8 mouse cellular contexts compared by ENCODE assay signal in the genomic region with DNA sequence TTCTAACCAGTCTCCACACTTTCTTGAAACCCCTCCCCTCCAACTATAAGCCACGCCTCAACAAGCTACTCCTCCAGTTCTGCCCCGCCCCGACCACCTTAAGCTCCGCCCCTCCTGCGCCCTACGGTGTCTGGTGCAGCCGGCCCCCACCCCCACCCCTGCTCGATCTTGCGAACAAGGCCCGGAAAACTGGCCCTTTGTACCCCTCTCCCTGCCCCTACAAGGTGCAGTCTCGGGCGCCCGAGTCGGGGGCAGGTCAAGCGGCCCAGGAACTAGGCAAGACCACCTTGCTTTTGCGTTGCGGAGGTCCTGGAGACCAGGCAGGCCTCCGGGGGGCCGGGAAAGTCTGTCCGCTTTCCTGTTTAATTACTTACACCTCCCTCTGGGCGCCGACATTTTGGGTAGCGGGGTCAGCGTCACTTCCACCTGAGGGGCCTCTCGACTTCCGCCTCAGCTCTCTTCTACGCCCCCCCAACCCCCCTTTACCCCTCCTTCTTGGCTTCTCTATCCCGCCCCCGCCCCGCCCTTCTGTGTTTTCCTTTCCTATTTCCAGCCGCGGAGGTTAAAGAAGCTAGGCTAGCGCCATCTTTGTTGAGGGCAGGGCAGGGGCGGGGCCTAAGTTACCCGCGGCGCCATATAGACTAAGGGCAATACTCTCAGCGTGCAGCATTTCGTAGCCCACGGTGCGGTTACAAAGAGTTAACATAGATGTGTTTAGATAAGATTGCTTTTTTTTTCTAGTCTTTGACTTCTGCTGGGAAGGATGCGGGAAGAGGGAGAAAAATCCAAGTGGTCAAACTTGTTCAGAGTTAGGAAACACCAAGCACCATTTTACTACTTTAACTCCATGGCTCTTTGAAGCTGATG. TPM values are rescaled to one million over a fixed set of nuclear protein-coding genes. Genes with fewer than 3 reads are reported as not detected.
DNase-seq lines count a peak whose midpoint lies in the region; ATAC-seq and TF ChIP-seq lines count a peak whose summit lies in the region.

A gene (plus strand): TSS at position 165 of the 867 bp plus-strand sequence.
A gene (minus strand): TSS at position 447 of the 867 bp plus-strand sequence.

- peaks cover 22% of the 10 kb centered on the region for H3K4me1 ChIP-seq in forebrain, embryonic 10.5 days
- peaks cover 7% of the 10 kb centered on the region for H3K4me1 ChIP-seq in heart, embryonic 15.5 days (replicated peaks)
- peaks cover 11 to 12% of the 10 kb centered on the region in 2 experiments for H3K4me1 ChIP-seq in liver, embryonic 14.5 days (replicated peaks; ENCODE audit: control insufficient read depth in 2 of 2, insufficient read depth in 2 of 2, low read length in 1 of 2)
- peaks cover 7% of the 10 kb centered on the region; the same call in 1 of the 2 replicates for H3K4me1 ChIP-seq in neural tube, embryonic 11.5 days (ENCODE audit: control insufficient read depth, insufficient read depth, low read length)
- H3K4me1 ChIP-seq in stomach, postnatal 0 days (replicated peaks; ENCODE audit: control insufficient read depth, insufficient read depth): peaks cover 3% of the 10 kb centered on the region; the same call in 1 of the 2 replicates

- H3K36me3 ChIP-seq in forebrain, embryonic 10.5 days (replicated peaks): peaks cover 53% of the 10 kb centered on the region
- peaks cover 43% of the 10 kb centered on the region for H3K36me3 ChIP-seq in heart, embryonic 15.5 days
- peaks cover 37% of the 10 kb centered on the region for H3K36me3 ChIP-seq in liver, embryonic 14.5 days (replicated peaks; ENCODE audit: control insufficient read depth, insufficient read depth, low read depth)
- H3K36me3 ChIP-seq in neural tube, embryonic 11.5 days (ENCODE audit: control insufficient read depth, insufficient read depth, low read length): peaks cover 21% of the 10 kb centered on the region
- peaks cover 29% of the 10 kb centered on the region for H3K36me3 ChIP-seq in stomach, postnatal 0 days (ENCODE audit: control insufficient read depth, insufficient read depth, low read length)

- ATAC-seq in CD4-positive, CD25-positive, alpha-beta regulatory T cell, adult 4 months: peak; percentile 74
- peak; percentile 79 for ATAC-seq in heart, embryonic 15.5 days (replicated peaks; ENCODE audit: insufficient number of reproducible peaks, insufficient read depth, low FRiP score, low read depth)
- ATAC-seq in liver, embryonic 14.5 days (ENCODE audit: insufficient read depth): peak; percentile 78
- ATAC-seq in neural tube, embryonic 11.5 days (ENCODE audit: insufficient read depth, low FRiP score, low TSS enrichment): peak; percentile 81
- ATAC-seq in stomach, postnatal 0 days (ENCODE audit: low FRiP score, low TSS enrichment): peak; percentile 86

- no peak for TF ChIP-seq EP300 in liver, embryonic 14.5 days (IDR thresholded peaks at IDR 0.05; ENCODE audit: low read depth)
- TF ChIP-seq EP300 in stomach, postnatal 0 days (optimal IDR thresholded peaks at IDR 0.05): peak; percentile 88

- peak within 1 kb of the TSS; percentile 83 for H3K9ac ChIP-seq in heart, embryonic 15.5 days
- H3K9ac ChIP-seq in liver, embryonic 14.5 days (replicated peaks): peak within 1 kb of the TSS; percentile 97
- H3K9ac ChIP-seq in neural tube, embryonic 11.5 days (ENCODE audit: low read length): peak within 1 kb of the TSS; percentile 77
- H3K9ac ChIP-seq in stomach, postnatal 0 days (ENCODE audit: low read length): peak within 1 kb of the TSS; percentile 84

- WGBS in forebrain, embryonic 10.5 days: under 1% methylated on average over 42 of the region's 42 CpGs
- WGBS in heart, embryonic 15.5 days: under 1% methylated on average over 42 of the region's 42 CpGs
- WGBS in liver, embryonic 14.5 days (ENCODE audit: insufficient replicate concordance): under 1% methylated on average over 42 of the region's 42 CpGs
- WGBS in neural tube, embryonic 11.5 days: 0% methylated on average over 42 of the region's 42 CpGs
- WGBS in stomach, postnatal 0 days: under 1% methylated on average over 41 of the region's 42 CpGs

- H3K4me3 ChIP-seq in forebrain, embryonic 10.5 days: peak within 1 kb of the TSS; percentile 73
- peak within 1 kb of the TSS; percentile 79 for H3K4me3 ChIP-seq in heart, embryonic 15.5 days
- H3K4me3 ChIP-seq in liver, embryonic 14.5 days (ENCODE audit: insufficient read depth in 1 of 2, low read depth in 2 of 2, low read length in 2 of 2): peak within 1 kb of the TSS; percentile 94 to 96
- peak within 1 kb of the TSS; percentile 46 for H3K4me3 ChIP-seq in neural tube, embryonic 11.5 days (ENCODE audit: low read depth, low read length)
- H3K4me3 ChIP-seq in stomach, postnatal 0 days (ENCODE audit: low read depth, low read length): peak within 1 kb of the TSS; percentile 80

- H3K27me3 ChIP-seq in forebrain, embryonic 10.5 days (ENCODE audit: poor library complexity, severe bottlenecking): no peaks in the 10 kb centered on the region
- no peaks in the 10 kb centered on the region for H3K27me3 ChIP-seq in heart, embryonic 15.5 days
- H3K27me3 ChIP-seq in liver, embryonic 14.5 days (ENCODE audit: control insufficient read depth, insufficient read depth, low read length): no peaks in the 10 kb centered on the region
- no peaks in the 10 kb centered on the region for H3K27me3 ChIP-seq in neural tube, embryonic 11.5 days (ENCODE audit: control insufficient read depth, insufficient read depth, low read length)
- no peaks in the 10 kb centered on the region for H3K27me3 ChIP-seq in stomach, postnatal 0 days (ENCODE audit: control insufficient read depth, insufficient read depth, low read length)

- DNase-seq in c-Kit-positive CD71-negative TER-119-negative erythroid progenitor cells, embryonic 14.5 days (ENCODE audit: low read depth): peak; percentile 98
- DNase-seq in forebrain, embryonic 10.5 days (ENCODE audit: extremely low spot score, low spot score): peak; percentile 96
- peak; percentile 97 to 98 for DNase-seq in kidney, postnatal 25 days
- peak; percentile 93 to 94 (median 93) for DNase-seq in liver, embryonic 14.5 days (ENCODE audit: low read depth in 3 of 3, low spot score in 3 of 3)
- peak; percentile 97 for DNase-seq in neural tube, embryonic 11.5 days (ENCODE audit: low spot score)
- DNase-seq in stomach, postnatal 0 days (ENCODE audit: low spot score): peak; percentile 98

- peaks cover 16% of the 10 kb centered on the region; the same call in 1 of the 2 replicates for H3K9me3 ChIP-seq in forebrain, embryonic 10.5 days
- no peaks in the 10 kb centered on the region for H3K9me3 ChIP-seq in heart, embryonic 15.5 days (replicated peaks)
- no peaks in the 10 kb centered on the region; the same call in 1 of the 2 replicates for H3K9me3 ChIP-seq in liver, embryonic 14.5 days (ENCODE audit: control insufficient read depth, low read length)
- no peaks in the 10 kb centered on the region for H3K9me3 ChIP-seq in neural tube, embryonic 11.5 days (ENCODE audit: control insufficient read depth, low read length)
- H3K9me3 ChIP-seq in stomach, postnatal 0 days (ENCODE audit: control insufficient read depth, low read length): no peaks in the 10 kb centered on the region

- peak within 1 kb of the TSS; percentile 96 for H3K27ac ChIP-seq in forebrain, embryonic 10.5 days
- H3K27ac ChIP-seq in heart, embryonic 15.5 days: peak within 1 kb of the TSS; percentile 99
- H3K27ac ChIP-seq in liver, embryonic 14.5 days: peak within 1 kb of the TSS; percentile 96
- H3K27ac ChIP-seq in neural tube, embryonic 11.5 days (ENCODE audit: low read depth, low read length): peak within 1 kb of the TSS; percentile 92
- H3K27ac ChIP-seq in stomach, postnatal 0 days (replicated peaks): peak within 1 kb of the TSS; percentile 99

- TF ChIP-seq CTCF in liver, embryonic 14.5 days (IDR thresholded peaks at IDR 0.05; ENCODE audit: low read depth): no peak
- 0 out of 2 replicates have a peak, but pooled peaks have one; percentile 2 for TF ChIP-seq CTCF in stomach, postnatal 0 days (IDR thresholded peaks at IDR 0.05; ENCODE audit: low read depth)

- peak within 1 kb of the TSS; percentile 64 for H3K4me2 ChIP-seq in heart, embryonic 15.5 days
- peak within 1 kb of the TSS; percentile 82 for H3K4me2 ChIP-seq in liver, embryonic 14.5 days (ENCODE audit: low read depth)
- peak within 1 kb of the TSS; percentile 57 for H3K4me2 ChIP-seq in neural tube, embryonic 11.5 days (ENCODE audit: low read depth)
- peak within 1 kb of the TSS; percentile 74 for H3K4me2 ChIP-seq in stomach, postnatal 0 days (replicated peaks; ENCODE audit: low read depth)

RNA-seq across cellular contexts. Expression of the first gene that starts in this region (rescaled TPM):
- polyA plus RNA-seq in CD4-positive, CD25-positive, alpha-beta regulatory T cell, adult 4 months (2017; shearing (Covaris generic)): 10 to 100 TPM; 44.1 to 45.4 TPM
- polyA plus RNA-seq in forebrain, embryonic 10.5 days (2016; fragmentation: Nextera tagmentation; extraction: Ambion mirVana): 8.4 and 9.4 TPM in 2 replicates
- 11.3 and 12.1 TPM in 2 replicates for polyA plus RNA-seq in heart, embryonic 15.5 days (2015; fragmentation: Nextera tagmentation; extraction: Ambion mirVana)
- 9.1 and 9.5 TPM in 2 replicates for polyA plus RNA-seq in liver, embryonic 14.5 days (2012; rRNA removed)
- 8.9 TPM in 2 replicates for polyA plus RNA-seq in liver, embryonic 14.5 days (2014; fragmentation: Nextera tagmentation; extraction: Ambion mirVana)
- polyA plus RNA-seq in neural tube, embryonic 11.5 days (2014; fragmentation: Nextera tagmentation; extraction: Ambion mirVana): 7.8 and 10.1 TPM in 2 replicates
- polyA plus RNA-seq in stomach, postnatal 0 days (2015; fragmentation: Nextera tagmentation; extraction: Ambion mirVana): 14.0 and 16.3 TPM in 2 replicates

RNA-seq across cellular contexts. Expression of the second gene that starts in this region (rescaled TPM):
- 10 to 100 TPM in 1 of 2 experiments, 1 to 10 TPM in 1; 9.5 to 12.0 TPM for polyA plus RNA-seq in CD4-positive, CD25-positive, alpha-beta regulatory T cell, adult 4 months (2017; shearing (Covaris generic))
- polyA plus RNA-seq in forebrain, embryonic 10.5 days (2016; fragmentation: Nextera tagmentation; extraction: Ambion mirVana): 54.0 and 54.1 TPM in 2 replicates
- polyA plus RNA-seq in heart, embryonic 15.5 days (2015; fragmentation: Nextera tagmentation; extraction: Ambion mirVana): 26.2 and 31.4 TPM in 2 replicates
- 12.1 and 14.1 TPM in 2 replicates for polyA plus RNA-seq in liver, embryonic 14.5 days (2012; rRNA removed)
- 10.7 and 13.2 TPM in 2 replicates for polyA plus RNA-seq in liver, embryonic 14.5 days (2014; fragmentation: Nextera tagmentation; extraction: Ambion mirVana)
- polyA plus RNA-seq in neural tube, embryonic 11.5 days (2014; fragmentation: Nextera tagmentation; extraction: Ambion mirVana): 50.2 and 50.6 TPM in 2 replicates
- 14.9 and 17.8 TPM in 2 replicates for polyA plus RNA-seq in stomach, postnatal 0 days (2015; fragmentation: Nextera tagmentation; extraction: Ambion mirVana)

Comparison
In these comparisons a context has a peak if more than half of its experiments do, and no peak if none do; other contexts are left out.
1. Peak in every context shown above with its lines: DNase-seq, ATAC-seq, H3K4me3 ChIP-seq and H3K27ac ChIP-seq.